ENCODE assay signal across 11 mouse cellular contexts in the genomic region with DNA sequence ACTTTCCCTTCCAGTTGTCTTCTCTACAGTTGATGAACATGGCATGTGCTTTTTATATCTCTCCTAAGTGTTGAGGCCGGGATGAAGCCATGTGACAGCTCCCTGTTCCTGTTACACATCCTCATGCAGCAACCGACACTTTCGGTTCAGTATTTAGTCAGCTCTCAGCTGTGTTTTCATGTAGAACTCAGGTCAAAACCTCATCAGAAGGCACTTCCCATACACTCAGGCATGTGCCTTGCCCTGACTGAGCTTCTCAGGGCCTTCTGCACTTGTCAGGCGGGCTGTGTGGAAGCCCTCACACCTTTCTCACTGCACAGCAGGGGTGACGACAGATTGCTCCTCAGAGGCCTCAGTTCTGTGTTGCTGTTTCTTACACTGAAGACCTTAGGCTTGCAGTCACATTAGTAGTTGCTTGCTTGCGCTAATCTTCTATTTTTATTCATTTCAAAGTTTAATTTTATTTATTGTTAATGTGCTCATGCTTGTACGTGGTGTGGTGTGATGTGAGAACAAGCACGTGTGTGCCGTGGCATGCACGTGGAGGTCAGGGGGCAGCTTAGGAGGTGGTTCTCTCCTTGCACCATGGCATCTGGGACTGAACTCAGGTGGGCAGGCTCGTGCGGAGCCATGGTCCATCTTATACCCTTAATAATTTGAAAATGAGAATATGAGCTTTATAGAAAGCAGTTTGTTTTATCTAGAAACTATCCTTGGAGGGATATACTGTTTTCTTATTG. TPM values are rescaled to one million over a fixed set of nuclear protein-coding genes. Genes with fewer than 3 reads are reported as not detected.
DNase-seq lines count a peak whose midpoint lies in the region; ATAC-seq and TF ChIP-seq lines count a peak whose summit lies in the region.
"Had no signal": no experiment of that assay in that cellular context is flagged by ENCODE, and none has a peak within 500 bp of the region (broad histone marks: within the 10 kb centered on the region; RNA-seq: fewer than 3 reads in every experiment).

No protein-coding gene starts in this region.

- H3K4me3 ChIP-seq in forebrain, postnatal 0 days (ENCODE audit: low read depth, low read length), result no peak overlapping the region
- no peak overlapping the region for H3K4me3 ChIP-seq in forebrain, embryonic 11.5 days (ENCODE audit: low read depth, low read length)
- H3K4me3 ChIP-seq in heart, embryonic 16.5 days (ENCODE audit: low read length), result 0 out of 2 replicates have a peak overlapping the region, but pooled peaks have one; percentile 0

- H3K27me3 ChIP-seq in forebrain, postnatal 0 days (ENCODE audit: insufficient read depth, low read length), result no peaks in the 10 kb centered on the region
- H3K27me3 ChIP-seq in forebrain, embryonic 11.5 days (ENCODE audit: control insufficient read depth, insufficient read depth, low read length), result no peaks in the 10 kb centered on the region
- no peaks in the 10 kb centered on the region for H3K27me3 ChIP-seq in heart, embryonic 16.5 days (ENCODE audit: control insufficient read depth, insufficient read depth, low read length)

- peaks cover 4% of the 10 kb centered on the region; the same call in 1 of the 2 replicates for H3K4me1 ChIP-seq in forebrain, postnatal 0 days (ENCODE audit: insufficient read depth)
- H3K4me1 ChIP-seq in forebrain, embryonic 11.5 days (replicated peaks; ENCODE audit: control insufficient read depth, insufficient read depth, low read length), result no peaks in the 10 kb centered on the region
- peaks cover 20% of the 10 kb centered on the region for H3K4me1 ChIP-seq in heart, embryonic 16.5 days (ENCODE audit: control insufficient read depth, insufficient read depth, low read length)

- peak; percentile 7 for DNase-seq in forebrain, postnatal 0 days
- no peak for DNase-seq in forebrain, embryonic 11.5 days (ENCODE audit: low spot score)
- DNase-seq in lung, postnatal 36 days, result peak; percentile 45
- no peak for DNase-seq in lung, postnatal 4 days
- peak; percentile 20 for DNase-seq in thymus, postnatal 0 days (ENCODE audit: low spot score)
- DNase-seq in right cerebral cortex, adult 2 months (ENCODE audit: low spot score in 2 of 2), result no peak
- DNase-seq in cerebellum, adult 8-10 months, result no peak
- DNase-seq: right cerebral cortex, postnatal 4 days had no signal

- no peak overlapping the region for H3K9ac ChIP-seq in forebrain, postnatal 0 days
- no peak overlapping the region for H3K9ac ChIP-seq in forebrain, embryonic 11.5 days (ENCODE audit: low read length)
- peak overlapping the region; percentile 0; the same call in 1 of the 2 replicates for H3K9ac ChIP-seq in heart, embryonic 16.5 days (ENCODE audit: low read length)

- H3K4me2 ChIP-seq in forebrain, postnatal 0 days (ENCODE audit: low read depth), result no peak overlapping the region
- H3K4me2 ChIP-seq in forebrain, embryonic 11.5 days (ENCODE audit: low read depth, low read length, severe bottlenecking), result no peak overlapping the region
- H3K4me2 ChIP-seq in heart, embryonic 16.5 days (ENCODE audit: low read depth, low read length), result peak overlapping the region; percentile 36

- TF ChIP-seq CTCF in forebrain, postnatal 0 days (IDR thresholded peaks at IDR 0.05; ENCODE audit: low read depth), result no peak

- no peak overlapping the region for H3K27ac ChIP-seq in forebrain, postnatal 0 days (ENCODE audit: low read depth, low read length)
- no peak overlapping the region for H3K27ac ChIP-seq in forebrain, embryonic 11.5 days (ENCODE audit: low read depth, low read length)
- peak overlapping the region; percentile 67 for H3K27ac ChIP-seq in heart, embryonic 16.5 days (ENCODE audit: low read length)
- H3K27ac ChIP-seq: hindbrain, postnatal 0 days had no signal

- H3K9me3 ChIP-seq in forebrain, postnatal 0 days (ENCODE audit: low read length), result no peaks in the 10 kb centered on the region
- no peaks in the 10 kb centered on the region for H3K9me3 ChIP-seq in forebrain, embryonic 11.5 days (ENCODE audit: control insufficient read depth, low read length)
- no peaks in the 10 kb centered on the region for H3K9me3 ChIP-seq in heart, embryonic 16.5 days (replicated peaks; ENCODE audit: control insufficient read depth, low read length)

- peak; percentile 53 for ATAC-seq in forebrain, postnatal 0 days
- ATAC-seq in forebrain, embryonic 11.5 days (replicated peaks; ENCODE audit: low FRiP score), result no peak
- peak; percentile 83 for ATAC-seq in heart, embryonic 16.5 days (replicated peaks; ENCODE audit: extremely low read depth, insufficient read depth, low FRiP score)
- ATAC-seq: activated CD4-positive, CD25-positive, alpha-beta regulatory T cell, adult 4 months; hindbrain, postnatal 0 days had no signal

- WGBS in forebrain, postnatal 0 days, result 69% methylated on average over 12 of the region's 12 CpGs
- 73% methylated on average over 12 of the region's 12 CpGs for WGBS in forebrain, embryonic 11.5 days
- WGBS in heart, embryonic 16.5 days, result 31% methylated on average over 12 of the region's 12 CpGs

- no peaks in the 10 kb centered on the region for H3K36me3 ChIP-seq in forebrain, postnatal 0 days (ENCODE audit: insufficient read depth)
- H3K36me3 ChIP-seq in forebrain, embryonic 11.5 days (ENCODE audit: control insufficient read depth, insufficient read depth, low read length), result no peaks in the 10 kb centered on the region
- H3K36me3 ChIP-seq in heart, embryonic 16.5 days (ENCODE audit: control insufficient read depth, insufficient read depth), result no peaks in the 10 kb centered on the region

RNA-seq across cellular contexts. Expression of a gene that starts 30.5 kb away (rescaled TPM):
- 40.9 and 47.6 TPM in 2 replicates for total RNA-seq in forebrain, postnatal 0 days (2014; rRNA removed)
- polyA plus RNA-seq in forebrain, postnatal 0 days (2015; fragmentation: Nextera tagmentation; extraction: Ambion mirVana), result 8.6 and 12.9 TPM in 2 replicates
- polyA plus RNA-seq in forebrain, embryonic 11.5 days (2014; fragmentation: Nextera tagmentation; extraction: Ambion mirVana), result 7.0 and 11.1 TPM in 2 replicates
- 2.3 and 2.8 TPM in 2 replicates for polyA plus RNA-seq in heart, embryonic 16.5 days (2015; fragmentation: Nextera tagmentation; extraction: Ambion mirVana)
- 1.3 and 1.4 TPM in 2 replicates for polyA plus RNA-seq in thymus, postnatal 0 days (2015; fragmentation: Nextera tagmentation; extraction: Ambion mirVana)
- polyA plus RNA-seq: activated CD4-positive, CD25-positive, alpha-beta regulatory T cell, adult 4 months had no signal

Comparison
In these comparisons a context has a peak if more than half of its experiments do, and no peak if none do; other contexts are left out.
1. DNase-seq: peak in forebrain, postnatal 0 days (single experiment), lung, postnatal 36 days (single experiment) and thymus, postnatal 0 days (single experiment); none in forebrain, embryonic 11.5 days (single experiment), lung, postnatal 4 days (0 of 2), right cerebral cortex, adult 2 months (0 of 2) and cerebellum, adult 8-10 months (single experiment).